Mouse (Mus musculus) B cell, adult 2 months (primary cell): ENCODE data around the gene Olfr981.
"Not testable (repeated sequence)": the region's sequence is repeated elsewhere in the genome, so short reads cannot be mapped to it uniquely, and the experiment has no call there.

Experiments
- DNase-seq, 2 experiments: peaks; one replicate each; pipeline ENCODE4 v3.0.0; 2022

The Olfr981 gene

GRCm38 (mm10) chr9:40021164-40021563 is at the start of gene Olfr981:
TSS of gene Olfr981 (plus strand) at chr9:40021464.
- no peak for DNase-seq

- not testable (repeated sequence) for DNase-seq
Observed at GRCm38 (mm10) chr9:39976581-39977145, 44.6 kb upstream of the Olfr981 start.

GRCm38 (mm10) chr9:39991813-39992212 is 29.5 kb upstream of the Olfr981 start, which contains the start of gene Olfr978:
TSS of gene Olfr978 (plus strand) at chr9:39992113.
- DNase-seq = no peak

DNA sequence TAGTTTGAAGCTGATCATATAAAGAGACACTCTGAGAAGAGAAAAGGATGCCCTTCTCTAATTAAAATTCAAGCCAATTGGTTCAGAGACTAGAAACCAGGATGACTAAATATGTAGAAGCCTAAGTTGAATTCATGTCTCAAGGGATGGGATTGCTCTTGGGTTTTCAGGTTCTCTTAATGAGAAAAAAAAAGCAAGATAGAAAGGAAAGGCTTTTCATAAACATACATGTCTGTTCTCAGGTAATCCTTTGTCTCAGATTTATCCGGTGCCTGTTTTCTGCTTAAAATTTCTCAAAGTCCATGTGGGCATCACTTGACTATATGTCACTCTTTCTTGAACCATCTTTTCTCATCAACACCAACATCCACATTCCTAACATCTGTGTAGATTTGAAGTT is 17.9 kb upstream of the Olfr981 start, which contains the start of gene Olfr979:
Olfr979 (minus strand) TSS at position 101 of the 400 bp plus-strand sequence.
- DNase-seq = no peak

GRCm38 (mm10) chr9:40009482-40009881 is 11.8 kb upstream of the Olfr981 start, which contains the start of gene Olfr980:
TSS of gene Olfr980 (minus strand) at chr9:40009582.
- no peak for DNase-seq

DNA sequence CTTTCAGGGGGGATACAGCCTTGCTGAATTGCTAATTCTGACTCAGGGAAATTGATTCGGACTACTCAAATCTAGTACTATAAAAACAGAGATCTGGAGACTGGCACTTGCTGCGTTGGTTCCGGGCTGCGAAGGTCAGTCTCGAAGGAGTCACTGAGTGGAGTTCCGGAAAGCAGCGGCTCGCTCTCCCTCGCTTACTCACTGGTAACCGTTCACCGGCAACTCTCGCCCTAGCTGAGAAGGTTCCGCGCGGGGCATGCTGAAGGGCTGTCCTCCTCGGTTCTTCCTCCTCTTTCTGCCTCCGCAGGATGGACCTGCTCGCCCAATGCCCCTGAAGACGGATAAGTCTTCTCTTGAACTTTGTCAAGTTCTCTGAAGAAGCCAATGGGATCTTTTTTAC is 28.9 kb downstream of the Olfr981 start:
- no peak for DNase-seq

GRCm38 (mm10) chr9:40073529-40073928 is 52.3 kb downstream of the Olfr981 start, which contains the start of gene Olfr982:
TSS of gene Olfr982 (plus strand) at chr9:40073829.
- DNase-seq = no peak
